Mouse (Mus musculus) layer of hippocampus, postnatal 36 days (tissue): Measurements from ENCODE around the gene Ywhaq. TPM values are rescaled to one million over a fixed set of nuclear protein-coding genes. Genes with fewer than 3 reads are reported as not detected.
A peak's percentile ranks its signal among the peaks of the same experiment; 100 is the strongest.
"Not testable (repeated sequence)": the region's sequence is repeated elsewhere in the genome, so short reads cannot be mapped to it uniquely, and the experiment has no call there.

Experiments
- DNase-seq, 2 experiments: peaks; one replicate each; pipeline ENCODE4 v3.0.0; 2022
- total RNA-seq, 2 experiments: library from RNA; stranded (reverse); gene quantifications; 2 replicates each; pipeline ENCODE4 v1.2.3; 2021

Gene Ywhaq
- total RNA-seq, 2 experiments from 2014 or later, result 457 to 503 TPM

DNA sequence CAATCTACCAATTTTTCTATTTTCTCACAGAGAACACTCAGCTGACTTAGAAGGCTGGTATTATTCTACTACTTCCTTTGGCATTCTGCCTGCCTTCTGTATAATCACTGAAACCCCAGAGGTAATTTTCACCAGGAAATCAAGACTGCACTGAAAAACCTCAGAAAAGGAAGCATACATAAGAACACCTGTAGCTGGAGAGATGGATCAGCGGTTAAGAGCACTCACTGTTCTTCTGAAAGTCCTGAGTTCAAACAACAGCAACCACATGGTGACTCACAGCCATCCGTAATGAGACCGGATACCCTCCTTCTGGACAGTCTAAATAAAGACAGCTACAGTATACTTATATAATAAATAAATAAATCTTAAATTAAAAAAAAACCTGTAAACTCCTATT is 7.8 kb downstream of the Ywhaq start:
- DNase-seq, result no peak

DNA sequence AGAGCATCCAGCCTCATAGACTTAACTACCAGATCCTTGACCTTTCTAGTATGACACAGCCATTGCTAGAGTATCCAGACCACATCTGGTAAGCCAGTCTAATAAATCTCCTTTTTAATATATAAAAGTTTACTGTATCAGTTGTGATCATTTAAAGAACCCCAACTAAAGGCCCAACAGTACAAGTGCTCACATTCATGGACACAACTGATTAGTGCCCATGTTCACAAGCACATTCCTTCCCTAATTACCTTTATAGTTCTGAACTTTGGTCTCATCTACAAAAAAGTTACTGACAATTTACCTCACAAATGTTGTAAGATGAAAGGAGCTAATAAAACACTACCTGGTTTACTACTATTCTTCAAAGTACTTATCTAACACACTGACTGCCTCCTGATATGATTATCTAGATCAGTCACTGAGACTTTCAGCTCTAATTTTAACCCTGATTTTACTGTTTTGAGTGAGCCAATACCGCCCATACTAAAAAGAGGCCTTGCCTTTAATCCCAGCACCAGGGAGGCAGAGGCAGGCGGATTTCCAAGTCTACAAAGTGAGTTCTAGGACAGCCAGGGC is 8.6 kb downstream of the Ywhaq start:
- DNase-seq, result no peak

DNA sequence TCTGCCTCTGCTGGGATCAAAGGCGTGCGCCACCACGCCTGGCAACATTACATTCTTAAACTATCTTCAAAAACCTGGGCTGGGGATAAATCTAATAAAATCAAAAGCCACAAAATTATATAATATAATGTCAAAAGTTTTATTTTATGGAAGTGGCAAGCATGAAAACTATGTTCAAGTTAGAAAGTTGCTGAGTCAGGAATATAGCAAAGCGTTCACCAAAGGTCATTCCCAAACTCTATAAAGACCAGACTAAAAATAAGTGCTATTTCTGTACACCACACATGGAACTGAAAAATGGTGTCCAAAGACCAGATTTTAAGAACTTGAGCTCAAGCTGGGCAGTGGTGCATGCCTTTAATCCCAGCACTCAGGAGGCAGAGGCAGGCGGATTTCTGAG is 14.7 kb downstream of the Ywhaq start:
- no peak for DNase-seq

DNA sequence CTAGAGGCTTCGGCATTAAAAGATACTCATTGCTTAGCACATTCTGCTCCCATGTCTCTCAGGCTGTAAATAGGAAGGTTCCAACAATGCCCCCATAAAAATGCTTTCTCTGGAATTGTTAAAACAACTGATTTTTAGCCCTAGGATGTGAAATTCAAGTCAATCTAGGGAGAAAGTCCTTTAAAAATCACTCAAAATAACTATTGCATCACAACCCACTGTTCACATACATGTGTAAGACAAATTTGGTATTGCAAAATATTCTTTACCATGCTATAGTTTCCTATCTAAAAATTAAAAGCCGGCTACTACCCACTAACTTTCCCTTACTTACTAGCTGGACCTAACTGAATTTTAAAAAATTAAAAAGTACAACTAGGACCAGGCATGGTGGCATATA is 31.2 kb downstream of the Ywhaq start:
- DNase-seq, result no peak

- not testable (repeated sequence) for DNase-seq
Measured at GRCm38 (mm10) chr12:21378765-21379346, 38.6 kb downstream of the Ywhaq start.

DNA sequence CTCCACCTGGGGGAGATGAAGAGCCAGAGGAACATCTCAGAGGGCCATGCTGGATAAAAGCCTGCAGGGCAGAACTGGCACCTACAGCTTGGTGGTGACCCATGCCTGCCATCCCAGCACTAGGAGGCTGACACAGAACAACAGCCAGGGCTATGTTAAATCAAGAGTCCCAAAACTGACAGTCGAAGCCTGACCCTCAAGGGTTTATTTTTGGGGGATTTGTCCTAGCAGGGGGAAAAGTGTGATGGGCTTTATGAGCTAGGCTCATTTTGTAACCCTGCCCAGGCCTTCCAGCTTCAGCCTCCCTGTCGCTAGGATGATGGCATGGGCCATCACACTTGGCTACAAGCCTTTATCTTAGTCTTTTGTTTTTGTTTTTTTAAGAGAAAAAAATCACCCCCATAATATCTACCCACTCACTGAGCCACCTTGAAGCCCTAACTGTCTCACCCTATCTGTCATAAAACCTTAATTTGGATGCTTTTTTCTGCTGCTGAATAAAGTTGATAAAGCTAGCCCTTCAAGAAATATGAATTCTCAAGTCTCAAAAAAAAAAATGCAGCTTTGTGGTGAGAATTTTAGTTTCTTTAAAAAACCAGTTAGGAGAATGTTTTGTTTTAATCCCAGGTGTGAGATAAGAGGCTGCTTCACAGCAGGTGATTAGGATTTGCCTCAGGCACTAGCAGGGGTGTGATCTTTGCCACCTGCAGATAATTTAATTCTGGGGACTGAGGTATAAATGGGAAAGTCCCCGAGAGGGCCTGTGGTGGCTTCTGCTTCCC is 41.9 kb downstream of the Ywhaq start:
- no peak for DNase-seq

DNA sequence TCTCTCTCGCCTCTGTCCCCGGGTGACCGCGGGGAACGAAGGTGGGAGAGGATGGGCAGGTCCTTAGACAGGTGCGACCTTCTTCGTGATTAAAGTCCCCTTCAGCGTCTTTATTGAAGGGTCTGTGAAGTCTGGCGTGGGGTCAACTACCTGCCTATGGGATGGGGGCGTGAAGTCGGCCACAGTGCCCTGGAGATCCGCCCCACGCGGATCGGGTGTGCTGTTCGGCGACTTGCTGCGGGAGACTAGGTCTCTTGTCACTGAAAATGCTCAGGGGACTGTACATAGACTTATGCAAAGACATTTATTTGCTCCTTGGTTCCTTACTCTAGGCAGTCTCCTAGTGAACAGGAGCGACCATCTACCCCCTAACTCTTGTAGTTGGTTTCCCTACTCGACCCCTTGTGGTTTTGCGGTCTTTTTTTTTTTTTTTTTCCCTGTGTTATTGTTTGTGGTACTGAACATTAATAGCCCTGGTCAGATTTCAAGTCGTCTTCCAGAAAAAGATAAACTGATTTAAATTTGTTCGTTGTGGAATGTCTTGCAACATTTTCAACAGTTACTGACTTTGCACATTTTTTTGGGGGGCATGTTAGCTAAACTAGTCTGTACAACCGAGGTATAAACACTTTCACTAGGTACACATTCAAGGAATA is 43.5 kb downstream of the Ywhaq start:
- no peak for DNase-seq

GRCm38 (mm10) chr12:21373100-21373819 is 44.2 kb downstream of the Ywhaq start, which contains the start of gene Adam17:
Gene Adam17, minus strand, starts transcription at chr12:21373632.
- peak; percentile 96 to 97 for DNase-seq

DNA sequence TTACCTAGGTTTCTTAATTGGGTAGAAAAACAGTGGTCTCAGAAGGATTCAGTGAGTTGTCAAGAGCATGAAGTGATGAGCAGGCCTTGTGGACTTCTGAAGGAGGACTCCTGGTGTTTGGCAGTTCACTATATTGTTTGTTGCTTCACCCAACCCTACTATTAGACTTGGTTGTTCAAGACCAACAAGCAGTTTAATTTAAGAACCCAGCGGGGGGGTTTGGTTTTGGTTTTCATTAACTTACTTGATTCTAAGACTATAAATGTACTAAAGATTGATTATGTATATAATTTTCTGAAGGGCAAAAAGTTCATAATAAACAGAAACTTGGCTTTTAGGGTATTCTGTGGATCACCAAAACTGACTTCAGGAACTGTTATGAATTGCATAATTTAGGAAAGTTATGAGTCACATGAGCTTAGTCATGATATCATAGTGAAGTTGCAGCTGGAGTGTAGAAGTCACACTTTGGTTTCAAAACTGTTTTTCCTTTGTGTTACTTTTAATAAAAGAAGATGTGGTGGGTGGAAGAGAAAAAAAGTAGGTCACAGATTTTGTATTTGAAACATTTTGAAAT is 47.3 kb downstream of the Ywhaq start:
- DNase-seq, result no peak

DNA sequence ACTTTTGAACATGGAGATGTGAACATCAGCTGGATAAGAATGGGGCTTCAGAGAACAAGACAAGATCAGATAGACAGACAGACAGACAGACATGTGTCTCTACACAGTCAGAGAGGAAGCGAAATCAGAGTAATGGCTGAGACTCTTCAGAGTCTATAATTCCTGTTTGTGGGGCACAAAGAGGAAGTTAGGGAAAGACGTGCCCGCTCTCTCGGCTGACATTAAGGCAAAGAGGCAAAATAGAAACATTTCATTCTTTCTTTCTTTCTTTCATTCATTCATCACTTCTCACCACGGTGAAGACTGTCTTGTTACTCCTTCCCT is 48.4 kb downstream of the Ywhaq start:
- DNase-seq, result no peak

- no peak for DNase-seq
Measured at GRCm38 (mm10) chr12:21368376-21369086, 48.9 kb downstream of the Ywhaq start.

GRCm38 (mm10) chr12:21364624-21365435 is 52.6 kb downstream of the Ywhaq start:
- no peak for DNase-seq

DNA sequence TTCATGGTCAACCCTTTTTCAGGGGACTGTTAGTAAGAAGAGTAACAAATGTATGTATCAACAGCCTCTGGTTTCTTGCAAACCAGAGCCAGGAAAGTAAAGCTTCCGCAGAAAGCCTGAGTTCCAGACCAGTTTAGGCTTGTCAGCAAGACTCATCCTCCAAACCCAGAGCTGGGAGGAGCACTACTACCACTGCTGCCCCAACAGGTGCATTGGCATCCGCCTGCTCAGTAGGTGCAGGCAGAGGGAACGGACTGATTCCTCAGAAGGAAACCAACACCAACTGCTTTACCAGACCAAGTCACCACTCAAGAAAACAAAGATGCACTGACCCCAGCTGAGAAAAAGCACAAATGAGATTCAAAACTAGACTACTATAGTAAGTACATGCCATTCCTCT is 54.2 kb downstream of the Ywhaq start:
- no peak for DNase-seq

GRCm38 (mm10) chr12:21362686-21363085 is 54.8 kb downstream of the Ywhaq start:
- DNase-seq, result no peak

- DNase-seq, result no peak
Measured at GRCm38 (mm10) chr12:21353681-21354080, 63.8 kb downstream of the Ywhaq start.

GRCm38 (mm10) chr12:21350113-21350876 is 67.1 kb downstream of the Ywhaq start:
- DNase-seq, result no peak

DNA sequence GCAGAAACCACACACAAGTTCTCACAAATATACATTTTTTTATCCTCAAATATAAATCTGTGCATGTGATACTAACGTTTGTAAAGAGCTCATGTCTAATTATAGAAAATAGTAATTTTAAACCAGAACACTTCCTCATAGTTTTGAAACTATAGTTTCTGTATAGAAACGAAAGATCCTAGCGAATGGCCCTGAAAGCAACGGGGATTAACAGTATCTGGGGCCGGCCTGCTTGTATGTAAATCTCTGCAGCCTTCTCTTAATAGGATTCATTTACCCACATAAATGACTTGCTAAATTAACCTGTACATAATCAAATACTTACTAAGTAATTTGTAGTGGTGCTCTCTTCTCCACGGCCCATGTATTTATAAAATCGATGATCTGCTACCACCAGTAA is 70.5 kb downstream of the Ywhaq start:
- no peak for DNase-seq

DNA sequence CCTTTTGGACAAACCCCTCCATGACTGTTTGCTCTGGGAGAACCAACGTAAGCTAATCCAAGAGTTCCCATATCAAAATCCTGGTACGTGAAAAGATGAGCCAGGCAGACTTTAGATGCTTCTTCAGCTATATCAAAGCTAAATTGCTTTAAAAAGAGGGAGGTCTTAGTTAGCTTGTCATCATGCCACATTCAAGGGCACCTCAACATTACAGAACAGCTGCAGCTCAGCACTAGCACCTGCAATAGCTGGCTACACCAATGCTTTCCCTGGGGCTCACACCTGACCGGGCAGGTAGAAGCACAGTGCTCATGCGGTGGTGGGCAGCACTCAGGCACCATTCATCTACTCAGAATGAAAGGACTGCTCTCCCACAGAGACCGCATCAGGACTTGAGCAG is 76.8 kb downstream of the Ywhaq start:
- no peak for DNase-seq
